Mouse (Mus musculus): ENCODE data around the gene Zfp281. TPM values are rescaled to one million over a fixed set of nuclear protein-coding genes. Genes with fewer than 3 reads are reported as not detected.

Gene Zfp281
- polyA plus RNA-seq, 1 experiment from 2014 or later = 26.6 TPM

GRCm38 (mm10) chr1:136677847-136678325, 53.2 kb downstream of the Zfp281 start:
- Histone ChIP-seq H3K4me2 (no peak overlapping the region), H3K27me3 (no peaks in the 10 kb centered on the region), H3K4me1 (peaks cover 10% of the 10 kb centered on the region; the same call in 1 of the 2 replicates), H3K9me3 (replicated peaks) (no peaks in the 10 kb centered on the region), H3K9ac (no peak overlapping the region), H3K27ac (no peak overlapping the region), H3K36me3 (ENCODE audit: poor library complexity, severe bottlenecking) (no peaks in the 10 kb centered on the region), H3K4me3 (no peak overlapping the region)
- no peak for ATAC-seq
- WGBS = 84% methylated on average over 3 of the region's 3 CpGs

DNA sequence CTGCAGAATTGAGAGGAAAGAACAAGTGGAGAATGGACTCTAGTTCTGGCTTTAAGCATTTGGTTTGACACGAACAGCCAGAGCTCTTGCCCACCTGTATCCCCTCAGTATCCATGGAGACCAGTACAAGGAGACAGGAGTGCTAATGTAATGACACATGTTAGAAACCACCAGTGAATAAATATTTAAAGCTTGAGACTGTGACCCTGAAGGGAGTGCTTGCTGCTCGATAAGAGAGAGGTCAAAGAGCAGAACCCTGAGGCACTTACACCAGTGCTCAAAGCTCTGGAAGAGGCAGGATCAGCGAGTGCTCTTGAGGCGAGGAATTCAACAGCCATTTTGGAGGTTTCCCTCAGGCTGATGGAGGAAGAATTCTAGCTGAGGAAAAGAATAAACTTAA, 54.1 kb downstream of the Zfp281 start:
- Histone ChIP-seq H3K4me3 (no peak overlapping the region), H3K4me1 (peaks cover 10% of the 10 kb centered on the region; the same call in 1 of the 2 replicates), H3K36me3 (ENCODE audit: poor library complexity, severe bottlenecking) (no peaks in the 10 kb centered on the region), H3K27ac (no peak overlapping the region), H3K9me3 (replicated peaks) (no peaks in the 10 kb centered on the region), H3K27me3 (no peaks in the 10 kb centered on the region), H3K9ac (no peak overlapping the region), H3K4me2 (no peak overlapping the region)
- WGBS = 69% methylated on average over 4 of the region's 4 CpGs
- ATAC-seq = no peak

Other genes with a start within 250 kb of the Zfp281 start
- gene Ddx59, start 209.6 kb upstream of the Zfp281 start, polyA plus RNA-seq (2015; fragmentation: Nextera tagmentation; extraction: Ambion mirVana) = 18.2 and 20.7 TPM in 2 replicates
- gene Kif14, start 158.6 kb upstream of the Zfp281 start, polyA plus RNA-seq (2015; fragmentation: Nextera tagmentation; extraction: Ambion mirVana) = 5.6 and 6.0 TPM in 2 replicates

All from forebrain, embryonic 13.5 days (tissue).